Mouse (Mus musculus): Measurements from ENCODE around the gene Gm26741. TPM values are rescaled to one million over a fixed set of nuclear protein-coding genes. Genes with fewer than 3 reads are reported as not detected.

Gm26741 gene
- polyA plus RNA-seq, 1 experiment from 2014 or later, result not detected

DNA sequence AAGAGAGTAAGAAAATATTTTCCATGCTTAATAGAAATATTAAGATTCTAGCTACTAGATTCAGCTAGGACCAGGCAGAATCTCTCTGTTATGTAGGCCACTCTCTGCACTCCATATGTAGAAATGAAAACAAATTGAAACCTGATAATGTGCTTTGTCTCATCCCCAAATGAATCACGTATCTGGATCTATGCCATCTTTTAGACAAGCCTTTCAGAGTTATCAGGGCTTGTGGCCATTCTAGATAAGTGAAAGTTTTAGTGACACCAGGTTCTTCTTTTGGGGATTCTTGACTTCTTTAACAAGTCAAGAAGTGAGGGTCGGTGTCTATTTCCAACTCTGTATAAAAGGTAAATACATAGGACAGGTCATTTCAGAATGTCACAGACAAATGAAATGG lies 40.1 kb downstream of the Gm26741 start:
- no peaks in the 10 kb centered on the region for H3K9me3 ChIP-seq
- H3K4me1 ChIP-seq (replicated peaks), result no peaks in the 10 kb centered on the region
- H3K27ac ChIP-seq, result no peak overlapping the region
- no peaks in the 10 kb centered on the region for H3K27me3 ChIP-seq
- ATAC-seq (ENCODE audit: low FRiP score), result no peak
- no peak overlapping the region for H3K4me2 ChIP-seq
- no peaks in the 10 kb centered on the region for H3K36me3 ChIP-seq
- H3K9ac ChIP-seq, result no peak overlapping the region
- H3K4me3 ChIP-seq, result no peak overlapping the region
- 85% methylated on average over 2 of the region's 2 CpGs for WGBS

DNA sequence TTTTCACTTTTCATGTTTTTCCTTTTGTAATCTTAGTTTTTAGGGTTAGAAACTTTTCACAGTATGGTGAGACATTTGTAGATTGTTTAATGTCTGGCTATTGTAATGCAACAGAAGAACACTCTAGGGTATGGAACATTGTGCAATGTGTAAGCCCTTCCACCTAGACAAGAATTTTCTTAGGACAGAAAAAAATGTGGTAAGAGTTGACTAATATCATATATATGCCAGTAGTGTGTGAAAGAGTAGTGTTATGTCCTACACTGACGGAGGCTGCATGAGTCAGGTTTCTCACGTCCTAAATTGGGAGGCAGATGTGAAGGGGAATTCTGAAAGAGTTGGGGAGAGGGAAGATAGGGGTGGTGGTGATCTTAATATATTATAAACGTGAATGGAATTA lies 41.2 kb downstream of the Gm26741 start:
- H3K36me3 ChIP-seq, result no peaks in the 10 kb centered on the region
- no peaks in the 10 kb centered on the region for H3K4me1 ChIP-seq (replicated peaks)
- H3K4me2 ChIP-seq, result no peak overlapping the region
- ATAC-seq (ENCODE audit: low FRiP score), result no peak
- no peaks in the 10 kb centered on the region for H3K9me3 ChIP-seq
- H3K4me3 ChIP-seq, result no peak overlapping the region
- 66% methylated on average over 3 of the region's 3 CpGs for WGBS
- H3K27ac ChIP-seq, result no peak overlapping the region
- no peak overlapping the region for H3K9ac ChIP-seq
- H3K27me3 ChIP-seq, result no peaks in the 10 kb centered on the region

- no peaks in the 10 kb centered on the region for H3K36me3 ChIP-seq
- H3K4me1 ChIP-seq (replicated peaks), result no peaks in the 10 kb centered on the region
- H3K9me3 ChIP-seq, result no peaks in the 10 kb centered on the region
- H3K4me2 ChIP-seq, result no peak overlapping the region
- no peak overlapping the region for H3K4me3 ChIP-seq
- no peak for ATAC-seq (ENCODE audit: low FRiP score)
- 90% methylated on average over 13 of the region's 13 CpGs for WGBS
- no peak overlapping the region for H3K27ac ChIP-seq
- H3K27me3 ChIP-seq, result no peaks in the 10 kb centered on the region
- no peak overlapping the region for H3K9ac ChIP-seq
These were observed 46.6 kb downstream of the Gm26741 start for GRCm38 (mm10) chr10:52405160-52405559.

- no peak for ATAC-seq (ENCODE audit: low FRiP score)
- H3K27me3 ChIP-seq, result no peaks in the 10 kb centered on the region
- H3K9me3 ChIP-seq, result no peaks in the 10 kb centered on the region
- no peak overlapping the region for H3K4me2 ChIP-seq
- no peak overlapping the region for H3K9ac ChIP-seq
- no peak overlapping the region for H3K27ac ChIP-seq
- H3K4me3 ChIP-seq, result no peak overlapping the region
- 87% methylated on average over 2 of the region's 2 CpGs for WGBS
- no peaks in the 10 kb centered on the region for H3K4me1 ChIP-seq (replicated peaks)
- no peaks in the 10 kb centered on the region for H3K36me3 ChIP-seq
These were observed 49.0 kb downstream of the Gm26741 start for GRCm38 (mm10) chr10:52407526-52407925.

Other genes with a start within 250 kb of the Gm26741 start
- not detected in 2 replicates for gene Ros1, start 163.5 kb upstream of the Gm26741 start, polyA plus RNA-seq (2015; fragmentation: Nextera tagmentation; extraction: Ambion mirVana)
- 21.8 and 25.3 TPM in 2 replicates for gene Dcbld1, start 125.1 kb upstream of the Gm26741 start, polyA plus RNA-seq (2015; fragmentation: Nextera tagmentation; extraction: Ambion mirVana)
- 24.5 and 26.0 TPM in 2 replicates for gene Gopc, start 23.4 kb downstream of the Gm26741 start, polyA plus RNA-seq (2015; fragmentation: Nextera tagmentation; extraction: Ambion mirVana)
- not detected in 2 replicates for gene Nepn, start 30.2 kb downstream of the Gm26741 start, polyA plus RNA-seq (2015; fragmentation: Nextera tagmentation; extraction: Ambion mirVana)
- gene Nus1, start 58.8 kb downstream of the Gm26741 start, polyA plus RNA-seq (2015; fragmentation: Nextera tagmentation; extraction: Ambion mirVana), result 17.8 and 18.6 TPM in 2 replicates

All from hindbrain, embryonic 13.5 days (tissue).